Mouse (Mus musculus) liver, adult (tissue): Measurements from ENCODE around the gene Dennd4a.

Experiments used
- GATA4 ChIP-seq: IDR thresholded peaks from 2 replicates; pipeline ENCODE4 v1.6.1; 2014; ENCODE audit warnings: mild to moderate bottlenecking, low read length; ENCODE audit not compliant: insufficient replicate concordance

The Dennd4a gene

DNA sequence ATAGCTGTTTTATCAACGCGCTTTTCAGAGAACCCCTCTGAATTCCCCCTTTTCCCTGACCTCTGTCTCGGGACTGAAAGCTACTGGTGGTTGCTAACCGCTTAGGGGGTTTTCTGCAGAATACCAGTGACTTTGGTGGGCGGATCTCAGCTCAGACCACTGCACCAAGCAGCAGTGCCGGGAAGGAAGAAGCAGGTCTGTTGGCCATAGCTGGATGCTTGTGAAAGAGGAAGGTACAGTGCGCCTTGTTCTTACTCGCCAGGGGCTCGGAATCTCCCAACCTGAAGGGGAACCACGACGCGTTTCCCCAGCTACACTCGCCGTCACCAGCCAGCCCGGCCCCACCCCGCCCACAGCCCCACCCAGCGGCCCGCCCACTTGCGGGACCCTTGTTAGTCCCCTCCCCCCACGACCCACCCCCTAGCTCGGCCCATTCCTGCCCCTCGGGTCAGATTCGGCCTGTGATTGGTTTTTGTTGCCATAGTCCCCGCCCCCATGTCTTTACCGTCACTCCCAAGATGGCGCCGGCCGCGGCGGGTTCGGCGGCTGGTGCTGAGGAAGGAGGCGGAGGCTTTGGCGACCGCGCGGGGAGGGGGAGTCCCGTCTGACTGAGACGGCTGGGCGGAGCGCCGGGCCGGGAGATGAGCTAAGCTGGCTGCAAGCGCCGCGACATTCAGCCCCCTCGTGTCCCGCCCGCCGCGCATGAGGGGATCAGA lies at the start of gene Dennd4a:
Gene Dennd4a, plus strand, starts transcription at position 519 of the 716 bp plus-strand sequence.
- peak; percentile 13; the same call in 1 of the 2 replicates for TF ChIP-seq GATA4

DNA sequence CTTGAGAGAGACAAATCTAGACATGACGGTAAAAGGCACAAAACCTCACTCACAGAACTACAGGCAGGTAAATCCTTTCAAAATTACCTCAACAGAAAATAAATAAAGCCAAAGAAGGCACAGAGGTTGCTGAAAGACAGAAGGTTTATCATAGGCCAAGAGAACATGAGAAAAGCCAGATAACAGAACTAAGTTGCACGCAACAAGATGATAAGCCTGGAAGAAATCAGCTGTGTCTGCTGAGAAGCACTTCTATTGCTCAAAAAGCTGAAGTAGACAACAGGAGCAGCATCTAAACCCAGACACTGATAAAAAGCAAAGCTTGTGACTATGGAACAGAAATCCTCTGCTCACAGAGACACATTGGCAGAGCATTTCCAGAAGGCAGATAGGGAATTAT lies 46.3 kb upstream of the Dennd4a start:
- no peak for TF ChIP-seq GATA4

DNA sequence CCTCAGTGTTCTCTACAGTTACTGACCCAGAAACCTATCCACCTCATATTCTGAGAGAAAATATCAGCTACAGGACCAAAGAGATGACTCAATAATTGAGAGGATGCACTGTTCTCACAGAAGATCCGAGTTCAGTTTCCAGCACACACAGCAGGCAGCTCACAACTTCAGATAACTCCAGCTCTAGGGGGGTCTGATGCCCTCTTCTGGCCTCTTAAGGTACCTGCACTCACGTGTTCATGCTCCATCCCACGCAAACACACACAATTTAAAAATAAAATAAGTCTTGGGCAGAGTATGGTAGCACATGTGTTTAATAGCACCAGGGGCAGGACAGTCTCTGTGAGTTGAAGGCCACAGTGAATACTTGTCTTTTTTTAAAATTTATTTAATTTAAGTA lies 45.0 kb upstream of the Dennd4a start:
- TF ChIP-seq GATA4 = no peak

DNA sequence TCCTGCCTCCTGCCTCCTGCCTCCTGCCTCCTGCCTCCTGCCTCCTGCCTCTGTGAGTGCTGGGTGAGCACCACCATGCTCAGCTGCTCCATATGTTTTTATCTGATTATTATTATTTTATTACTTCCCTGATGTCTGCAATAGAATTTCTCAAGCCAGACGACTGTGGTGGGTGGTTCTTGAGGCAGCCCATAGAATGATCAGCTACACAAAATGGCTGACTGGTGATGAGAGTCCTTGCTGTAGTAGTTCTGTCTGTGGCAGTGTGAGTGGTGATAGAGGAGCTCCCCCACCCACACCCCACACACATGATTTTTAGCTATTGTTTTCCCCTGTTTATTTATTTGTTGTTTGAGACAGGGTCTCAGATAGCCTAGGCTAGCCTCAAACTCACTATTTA lies 43.3 kb upstream of the Dennd4a start:
- TF ChIP-seq GATA4 = no peak

DNA sequence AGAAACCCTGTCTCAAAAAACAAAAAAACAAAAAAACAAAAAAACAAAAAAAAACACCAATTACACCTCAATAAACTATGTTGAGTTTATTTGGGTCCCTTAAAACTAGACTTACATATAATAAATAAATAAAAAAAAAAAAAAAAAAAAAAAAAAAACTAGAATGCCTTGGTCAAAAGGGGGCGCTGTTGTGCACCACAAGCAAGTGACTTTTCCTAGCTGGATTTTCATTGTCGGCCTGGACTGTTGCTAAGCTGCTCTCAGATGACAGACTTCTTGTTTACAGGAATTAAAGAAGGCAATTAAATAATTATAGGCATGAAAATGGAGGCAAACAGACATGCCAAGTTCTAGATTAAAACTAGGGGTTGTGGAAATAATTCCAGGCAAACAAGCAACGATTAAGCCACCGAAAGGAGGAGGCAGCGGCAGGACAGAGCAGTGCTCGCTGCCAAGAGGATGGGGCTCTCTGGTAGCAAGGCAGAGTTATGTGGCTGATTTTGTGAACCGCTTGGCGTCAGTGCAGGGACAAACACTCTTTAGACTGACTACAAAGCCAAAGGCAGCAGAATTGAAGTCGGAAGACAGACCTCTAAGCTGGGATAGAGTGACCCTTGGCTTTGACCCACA lies 42.0 kb upstream of the Dennd4a start:
- TF ChIP-seq GATA4 = no peak

DNA sequence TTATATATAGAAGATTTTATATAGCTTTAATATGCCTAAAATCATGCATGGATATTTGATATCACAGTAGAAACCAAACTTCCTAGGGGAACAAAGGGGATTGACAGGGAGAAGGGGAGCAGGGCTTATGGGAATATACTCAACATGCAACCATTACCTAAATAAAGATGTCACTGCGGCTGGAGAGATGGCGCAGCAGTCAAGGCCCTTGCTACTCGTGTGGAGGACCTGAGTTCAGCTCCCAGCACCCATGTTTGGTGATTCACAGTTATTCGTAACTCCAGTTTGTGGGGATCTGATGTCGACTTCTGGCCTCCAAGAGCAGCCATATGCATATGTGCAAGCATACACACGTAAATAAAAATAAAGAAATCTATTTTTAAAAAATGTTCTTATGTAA lies 41.2 kb upstream of the Dennd4a start:
- no peak for TF ChIP-seq GATA4

DNA sequence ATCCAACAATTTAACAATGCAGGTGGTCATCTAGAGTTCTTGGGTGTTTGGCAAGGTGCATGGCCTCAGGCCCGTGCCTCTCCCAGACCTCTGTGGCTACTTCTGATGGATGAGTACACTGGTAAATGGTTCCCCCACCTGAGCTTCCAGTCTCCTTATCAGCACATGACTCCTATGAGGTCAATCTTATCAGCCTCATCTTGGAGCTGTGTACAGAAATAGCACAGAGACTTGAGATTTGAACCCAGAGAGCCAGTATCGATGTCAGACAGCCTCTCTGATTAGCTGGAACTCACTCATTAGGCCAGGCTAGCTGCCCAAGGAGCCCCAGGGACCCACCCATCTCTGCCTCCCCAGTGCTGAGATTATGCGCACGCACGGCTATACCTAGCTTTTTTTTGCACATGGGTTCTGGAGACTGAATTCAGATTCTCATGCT lies 40.7 kb upstream of the Dennd4a start:
- no peak for TF ChIP-seq GATA4

DNA sequence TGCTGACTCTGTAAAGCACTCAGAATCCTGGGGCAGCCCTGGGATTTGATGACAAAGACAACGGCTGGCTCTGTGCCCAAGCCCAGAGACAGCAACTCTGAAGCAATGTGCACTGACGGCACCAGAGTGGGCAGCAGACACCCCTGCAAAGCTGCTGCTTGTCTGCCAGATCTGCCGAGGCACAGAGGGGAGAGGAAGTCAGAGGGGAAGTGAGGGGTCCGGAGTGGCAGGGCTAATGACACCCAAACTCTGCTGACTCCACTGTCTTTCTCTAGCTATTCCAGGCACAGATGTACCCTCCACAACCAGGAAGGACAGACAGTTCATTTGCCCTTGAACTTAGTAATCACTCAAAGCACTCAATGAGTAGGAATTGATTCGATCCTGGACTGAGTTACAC lies 39.9 kb upstream of the Dennd4a start:
- TF ChIP-seq GATA4 = no peak

DNA sequence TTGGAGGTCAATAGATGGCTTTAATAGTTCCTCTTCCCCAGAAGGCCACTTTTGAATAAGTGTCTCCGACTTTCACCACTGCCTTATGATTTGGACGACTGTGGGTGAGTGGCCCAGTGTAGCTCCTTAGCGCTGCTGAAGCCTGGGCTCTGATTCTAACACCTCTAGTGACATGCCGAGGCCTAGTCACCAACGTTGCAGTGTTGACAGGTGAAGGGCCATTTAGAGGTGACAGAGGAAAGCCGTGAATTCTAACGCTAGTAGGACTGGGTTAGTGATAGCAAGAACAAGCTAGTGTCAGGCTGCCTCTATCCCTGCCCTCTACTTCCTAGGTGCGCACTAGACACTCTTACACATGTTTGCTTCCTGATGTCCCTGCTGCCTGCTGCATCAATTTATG lies 37.9 kb upstream of the Dennd4a start:
- TF ChIP-seq GATA4 = no peak

DNA sequence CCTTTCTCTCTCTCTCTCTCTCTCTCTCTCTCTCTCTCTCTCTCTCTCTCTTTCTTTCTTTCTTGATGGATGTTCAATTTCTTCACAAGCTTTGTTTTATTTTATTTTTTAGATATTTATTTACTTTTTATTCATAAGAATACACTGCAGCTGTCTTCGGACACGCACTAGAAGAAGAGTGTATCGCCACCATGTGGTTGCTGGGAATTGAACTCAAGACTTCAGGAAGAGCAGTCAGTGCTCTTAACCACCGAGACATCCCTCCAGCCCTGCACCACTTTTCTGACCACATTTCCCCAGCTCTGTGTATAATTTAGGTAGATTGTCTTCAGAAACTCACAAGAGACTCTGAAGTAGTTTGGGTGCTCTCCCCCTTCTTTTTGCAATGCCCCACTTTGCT lies 37.2 kb upstream of the Dennd4a start:
- no peak for TF ChIP-seq GATA4

DNA sequence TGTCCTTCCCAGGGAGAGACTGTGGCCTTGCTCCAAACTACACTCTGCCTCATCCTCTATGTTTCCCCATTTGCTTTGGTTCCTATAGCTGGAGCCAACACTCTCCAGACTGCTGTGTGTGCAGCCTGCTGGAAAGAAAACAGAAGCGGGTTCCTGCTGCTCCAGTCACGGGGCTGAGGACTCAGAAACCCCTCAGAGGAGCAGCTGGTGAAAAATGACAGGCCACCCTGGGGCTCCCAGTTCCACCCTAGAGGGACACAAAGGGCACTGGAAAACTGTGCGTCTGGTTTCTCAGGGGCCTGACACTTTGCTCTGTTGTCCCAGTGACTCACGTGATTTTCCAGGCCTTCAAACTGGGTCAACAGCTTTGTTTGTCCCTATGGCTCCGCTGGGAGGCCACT lies 36.7 kb upstream of the Dennd4a start:
- TF ChIP-seq GATA4 = no peak

DNA sequence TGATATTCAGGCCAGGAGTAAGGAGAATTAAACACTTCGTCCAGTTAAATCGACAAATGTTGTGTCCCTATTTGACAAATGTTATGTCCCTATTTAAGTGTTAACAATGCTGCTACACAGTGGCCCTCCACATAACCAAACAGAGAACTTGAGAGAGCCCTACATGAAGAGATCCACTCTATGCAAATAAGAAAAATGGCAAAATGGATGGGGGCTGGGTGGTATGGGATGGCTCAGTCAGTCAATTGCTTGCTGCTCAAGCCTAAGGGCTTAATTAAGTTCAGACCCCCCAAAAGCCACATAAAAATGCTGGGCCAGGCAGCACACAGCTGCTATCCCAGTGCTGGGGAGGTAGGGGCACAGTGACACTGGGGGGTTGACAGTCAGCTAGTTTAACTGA lies 36.3 kb upstream of the Dennd4a start:
- TF ChIP-seq GATA4 = no peak

DNA sequence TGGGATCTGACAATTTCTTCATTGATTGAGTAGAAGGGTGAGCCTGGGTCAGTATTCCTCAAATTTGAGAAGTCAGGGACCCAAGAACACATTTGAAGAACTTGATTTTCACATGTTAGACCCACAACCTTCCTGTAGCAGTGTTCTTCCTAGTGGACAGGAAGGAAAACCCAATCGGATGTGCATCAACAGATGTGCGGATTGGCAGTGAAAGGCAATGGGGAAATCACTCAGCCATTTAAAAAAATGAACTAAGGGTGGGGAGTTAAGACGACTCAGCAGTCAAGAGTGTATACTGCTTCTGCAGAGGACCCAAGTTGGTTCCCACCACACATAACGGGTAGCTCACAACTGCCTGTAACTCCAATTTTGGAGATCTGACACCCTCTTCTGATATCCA lies 35.6 kb upstream of the Dennd4a start:
- no peak for TF ChIP-seq GATA4

DNA sequence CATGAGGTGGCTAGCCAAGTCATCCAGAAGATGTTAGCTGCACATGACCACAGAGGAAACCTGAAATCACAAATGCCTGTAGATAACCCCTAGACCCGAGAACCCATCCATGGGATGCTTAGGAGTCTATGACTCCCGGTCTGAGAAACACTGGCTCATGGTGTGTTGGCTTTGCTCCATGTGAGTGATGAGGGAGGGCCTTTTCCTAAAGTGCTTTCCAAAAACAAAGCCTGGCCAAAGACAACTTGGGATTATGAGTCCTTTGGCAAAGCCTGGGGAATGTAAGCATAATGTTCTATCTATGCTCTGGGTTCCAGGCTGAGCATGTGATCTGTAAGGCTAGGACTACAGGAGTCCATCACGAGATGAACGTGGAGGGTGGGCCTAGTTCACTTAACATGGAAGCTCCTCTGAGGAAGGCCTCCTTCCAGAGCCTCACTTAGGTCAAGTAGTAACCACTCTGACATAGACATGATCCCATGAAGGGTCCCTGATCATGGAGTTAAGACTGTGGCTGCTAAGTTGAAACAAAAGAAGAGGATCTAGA lies 33.6 kb upstream of the Dennd4a start:
- no peak for TF ChIP-seq GATA4

DNA sequence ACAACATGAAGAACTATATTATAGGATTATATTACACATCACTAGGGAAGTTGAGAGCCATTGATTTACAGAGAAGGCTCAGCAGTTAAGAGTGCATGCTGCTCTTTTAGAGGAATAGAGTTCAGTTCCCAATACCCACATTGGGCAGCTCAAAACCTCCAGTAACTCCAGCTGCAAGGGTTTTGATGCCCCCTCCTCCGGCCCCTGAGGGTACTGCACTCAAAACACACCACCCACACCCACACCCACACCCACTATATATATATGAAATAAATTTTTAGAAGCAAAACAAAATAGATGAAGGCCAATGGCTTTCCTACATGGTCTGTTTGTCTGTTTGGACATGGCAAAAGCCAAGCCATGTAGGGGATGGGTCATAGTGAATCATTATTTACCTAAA lies 33.0 kb upstream of the Dennd4a start:
- no peak for TF ChIP-seq GATA4

DNA sequence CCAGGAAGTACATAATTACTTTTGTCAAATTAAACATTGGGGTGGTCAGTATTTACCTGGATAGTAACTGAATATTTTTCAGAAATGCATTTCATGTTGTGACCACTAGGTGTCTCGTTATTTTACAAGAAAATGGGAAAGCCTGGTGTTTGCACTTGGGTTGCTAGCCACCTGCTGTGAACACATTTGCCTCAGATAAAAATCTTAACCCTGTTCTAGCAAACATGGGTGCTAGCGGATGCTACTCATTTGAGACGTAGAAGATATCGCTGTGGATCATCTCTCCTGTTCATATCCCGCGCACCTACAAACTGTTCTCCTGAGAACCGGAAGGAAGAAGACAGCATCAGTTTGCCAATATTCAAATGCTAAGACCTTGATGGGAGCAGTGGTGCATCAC lies 31.5 kb upstream of the Dennd4a start:
- no peak for TF ChIP-seq GATA4
